Mouse (Mus musculus) heart, embryonic 13.5 days (tissue): ENCODE results near the gene Fam181a. TPM values are rescaled to one million over a fixed set of nuclear protein-coding genes. Genes with fewer than 3 reads are reported as not detected.

Experiments
- ATAC-seq: fragments of 200-750 bp; cut with Nextera tagmentation; 2 replicates; pipeline ENCODE4 v1.8.0; 2017; ENCODE audit warnings: moderate TSS enrichment; ENCODE audit not compliant: insufficient number of reproducible peaks, low FRiP score, low TSS enrichment; ENCODE audit errors: extremely low read depth
- H3K27ac ChIP-seq: fragments of 300-500 bp; sonication (generic); replicated peaks from 2 replicates; pipeline ENCODE4 v1.5.1; 2015; ENCODE audit warnings: moderate library complexity, mild to moderate bottlenecking, inconsistent platforms
- H3K27me3 ChIP-seq: fragments of 300-500 bp; sonication (generic); replicated peaks from 2 replicates; pipeline ENCODE4 v1.6.1; 2015; ENCODE audit warnings: mild to moderate bottlenecking, inconsistent platforms
- H3K36me3 ChIP-seq: fragments of 300-500 bp; sonication (generic); 2 replicates; pipeline ENCODE4 v1.6.1; 2015; ENCODE audit warnings: mild to moderate bottlenecking, inconsistent platforms
- H3K4me1 ChIP-seq: fragments of 300-500 bp; sonication (generic); 2 replicates; pipeline ENCODE4 v1.6.1; 2015; ENCODE audit warnings: inconsistent platforms
- H3K4me2 ChIP-seq: fragments of 300-500 bp; sonication (generic); 2 replicates; pipeline ENCODE4 v1.6.1; 2015; ENCODE audit warnings: inconsistent platforms, mild to moderate bottlenecking, moderate library complexity
- H3K4me3 ChIP-seq: fragments of 300-500 bp; sonication (generic); 2 replicates; pipeline ENCODE4 v1.5.1; 2015; ENCODE audit warnings: moderate library complexity, mild to moderate bottlenecking, inconsistent platforms
- H3K9ac ChIP-seq: fragments of 300-500 bp; sonication (generic); 2 replicates; pipeline ENCODE4 v1.6.1; 2015; ENCODE audit warnings: inconsistent platforms, mild to moderate bottlenecking, moderate library complexity
- H3K9me3 ChIP-seq: fragments of 300-500 bp; sonication (generic); 2 replicates; pipeline ENCODE4 v1.6.1; 2016; ENCODE audit warnings: inconsistent platforms
- WGBS: fragments of 180-500 bp; shearing (Covaris S2); methylation state at CpG from one replicate; pipeline ENCODE4 v1.1.7; 2015; ENCODE audit warnings: mixed read lengths; 5-methylcytosine and 5-hydroxymethylcytosine counted together
- polyA plus RNA-seq: library from polyadenylated mRNA; unstranded; fragments of >200 nt; fragmentation: Nextera tagmentation; extraction: Ambion mirVana; gene quantifications from 2 replicates; pipeline ENCODE4 v1.2.1, GENCODE M21; 2015

Fam181a gene
- polyA plus RNA-seq, 1 experiment from 2014 or later, result not detected

DNA sequence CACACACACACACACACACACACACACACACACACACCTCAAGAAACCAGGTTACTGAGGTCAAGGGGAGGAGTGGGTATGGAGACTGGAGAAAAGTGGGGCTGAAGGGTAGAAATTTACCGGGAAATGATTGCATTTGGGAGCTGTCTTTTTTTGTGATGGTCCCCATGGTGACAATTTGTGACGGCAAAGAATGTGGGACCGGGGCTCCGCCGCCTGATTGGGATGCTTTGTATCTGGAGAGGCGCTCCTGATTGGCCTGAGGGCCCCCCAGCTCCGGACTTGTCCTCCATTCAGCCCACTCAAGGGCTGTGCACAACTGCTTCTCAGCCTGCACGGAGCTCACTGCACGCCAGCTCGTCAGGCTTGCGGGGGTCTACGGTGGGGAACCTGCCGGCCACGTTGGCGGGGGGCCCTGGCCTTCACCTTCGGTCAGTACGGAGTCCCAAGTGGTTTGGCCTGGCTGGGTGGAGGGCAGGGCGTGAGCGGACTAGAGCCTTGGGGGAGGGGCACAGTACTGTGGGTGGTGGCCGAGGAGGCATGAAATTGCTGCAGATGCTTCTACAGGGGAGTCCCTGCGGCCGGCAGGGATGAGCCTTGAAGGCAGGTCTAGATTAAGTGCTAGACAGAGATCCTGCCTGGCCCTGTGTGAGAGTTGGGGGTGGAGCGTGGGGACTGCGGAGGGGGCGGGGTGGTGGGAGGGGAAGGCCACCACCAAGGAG is 4.0 kb downstream of the Fam181a start:
- Histone ChIP-seq H3K27ac (no peak overlapping the region), H3K4me2 (peak overlapping the region; percentile 66), H3K36me3 (peaks cover 11% of the 10 kb centered on the region; the same call in 1 of the 2 replicates), H3K9ac (peak overlapping the region; percentile 66), H3K27me3 (peaks cover 54% of the 10 kb centered on the region), H3K9me3 (no peaks in the 10 kb centered on the region), H3K4me3 (peak overlapping the region; percentile 37), H3K4me1 (peaks cover 13% of the 10 kb centered on the region)
- WGBS, result 3% methylated on average over 25 of the region's 25 CpGs
- no peak for ATAC-seq

DNA sequence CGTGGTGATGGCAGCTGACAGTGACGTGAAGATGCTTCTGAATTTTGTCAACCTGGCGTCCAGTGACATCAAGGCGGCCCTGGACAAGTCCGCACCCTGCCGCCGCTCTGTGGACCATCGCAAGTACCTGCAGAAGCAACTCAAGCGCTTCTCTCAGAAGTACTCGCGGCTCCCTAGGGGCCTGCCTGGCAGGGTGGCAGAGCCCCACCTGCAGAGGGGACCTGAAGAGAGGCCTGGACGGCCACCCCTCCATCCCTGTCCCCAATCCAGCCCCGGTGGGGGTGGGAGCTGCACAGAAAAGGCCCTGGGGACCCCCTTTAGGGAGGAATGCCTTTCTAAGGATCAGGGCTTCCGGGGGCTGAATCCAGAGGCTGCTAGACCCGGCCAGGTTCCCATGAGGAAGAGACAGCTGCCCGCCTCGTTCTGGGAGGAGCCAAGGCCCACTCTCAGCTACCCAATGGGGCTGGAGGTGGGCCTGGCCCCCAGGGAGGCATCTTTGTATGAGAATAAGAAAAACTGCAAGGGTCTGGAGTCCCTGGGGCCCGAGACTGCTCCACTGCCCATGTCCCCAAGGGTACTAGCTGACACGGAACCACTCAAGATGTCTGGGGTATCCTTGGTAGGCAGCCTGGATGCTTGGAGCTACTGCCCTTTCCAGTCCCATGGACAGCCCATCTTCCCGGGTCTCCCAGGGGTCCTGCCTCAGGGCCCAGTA is 5.2 kb downstream of the Fam181a start:
- H3K9me3 ChIP-seq, result no peaks in the 10 kb centered on the region
- WGBS, result 33% methylated on average over 20 of the region's 20 CpGs
- H3K4me3 ChIP-seq, result no peak overlapping the region
- peaks cover 54% of the 10 kb centered on the region for H3K27me3 ChIP-seq
- H3K4me1 ChIP-seq, result peaks cover 13% of the 10 kb centered on the region
- no peak for ATAC-seq
- no peak overlapping the region for H3K27ac ChIP-seq
- H3K9ac ChIP-seq, result no peak overlapping the region
- peaks cover 23% of the 10 kb centered on the region for H3K36me3 ChIP-seq
- no peak overlapping the region for H3K4me2 ChIP-seq

DNA sequence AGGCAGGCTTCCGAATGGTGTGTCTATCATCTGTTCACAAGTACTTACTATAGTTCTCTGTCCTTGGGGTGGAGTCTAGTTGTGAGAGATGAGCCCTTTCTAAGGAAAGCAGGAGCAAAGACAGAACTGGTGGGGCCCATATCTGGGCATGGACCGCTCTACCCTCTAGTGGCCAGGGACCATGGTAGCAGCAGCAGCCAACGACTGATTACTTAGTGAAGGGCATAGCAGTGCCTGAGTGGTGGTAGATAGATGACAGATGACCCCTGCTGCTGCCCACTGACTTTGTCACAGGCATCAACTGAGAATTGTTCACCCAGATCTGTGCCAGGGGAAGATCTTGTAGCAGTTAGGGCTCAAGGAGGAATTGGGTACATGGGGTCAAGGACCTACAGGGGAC is 12.0 kb downstream of the Fam181a start:
- H3K36me3 ChIP-seq, result peaks cover 90% of the 10 kb centered on the region
- no peak overlapping the region; the same call in 1 of the 2 replicates for H3K27ac ChIP-seq
- no peaks in the 10 kb centered on the region for H3K9me3 ChIP-seq
- H3K4me2 ChIP-seq, result no peak overlapping the region
- H3K27me3 ChIP-seq, result peaks cover 23% of the 10 kb centered on the region
- no peak overlapping the region for H3K4me3 ChIP-seq
- no peak for ATAC-seq
- peaks cover 26% of the 10 kb centered on the region for H3K4me1 ChIP-seq
- WGBS, result 37% methylated on average over 3 of the region's 3 CpGs
- no peak overlapping the region for H3K9ac ChIP-seq

DNA sequence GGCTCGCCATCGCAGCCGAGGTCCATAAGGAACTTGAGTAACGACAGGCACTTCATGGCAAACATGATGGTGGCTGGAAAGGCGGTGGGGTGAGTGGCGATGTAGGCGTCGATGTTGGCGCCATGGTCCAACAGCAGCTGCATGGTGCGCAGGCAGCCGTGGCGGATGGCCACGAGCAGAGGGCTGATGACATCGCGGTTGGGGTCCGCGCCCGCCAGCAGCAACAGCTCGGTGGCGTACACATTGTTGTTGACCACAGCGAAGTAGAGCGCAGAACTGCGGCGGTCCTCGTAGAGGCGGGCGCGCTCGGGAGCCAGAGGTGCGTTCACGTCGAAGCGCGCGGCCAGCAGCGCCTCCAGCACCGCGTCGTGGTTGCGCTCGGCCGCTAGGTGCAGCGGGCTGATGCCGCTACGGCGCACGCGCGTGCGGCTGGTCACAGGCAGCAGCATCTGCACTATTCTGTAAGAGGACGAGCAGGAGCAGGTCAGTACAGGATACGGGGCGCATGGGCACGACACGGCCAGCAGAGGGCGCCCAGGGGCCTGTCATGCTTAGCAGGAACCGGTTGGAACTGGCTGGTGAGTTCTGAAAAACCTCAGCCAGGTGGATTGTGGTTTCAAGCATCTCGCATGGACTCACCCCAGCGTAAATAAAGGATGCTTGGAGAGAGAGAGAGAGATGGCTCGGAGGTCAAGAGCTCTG is 14.5 kb downstream of the Fam181a start:
- Histone ChIP-seq H3K9ac (peak overlapping the region; percentile 30; the same call in 1 of the 2 replicates), H3K27ac (peak overlapping the region; percentile 5; the same call in 1 of the 2 replicates), H3K4me2 (peak overlapping the region; percentile 61), H3K27me3 (peaks cover 23% of the 10 kb centered on the region), H3K36me3 (peaks cover 98% of the 10 kb centered on the region), H3K9me3 (no peaks in the 10 kb centered on the region), H3K4me3 (peak overlapping the region; percentile 38), H3K4me1 (peaks cover 51% of the 10 kb centered on the region)
- 15% methylated on average over 60 of the region's 60 CpGs for WGBS
- ATAC-seq, result no peak; the same call in 1 of the 2 replicates

DNA sequence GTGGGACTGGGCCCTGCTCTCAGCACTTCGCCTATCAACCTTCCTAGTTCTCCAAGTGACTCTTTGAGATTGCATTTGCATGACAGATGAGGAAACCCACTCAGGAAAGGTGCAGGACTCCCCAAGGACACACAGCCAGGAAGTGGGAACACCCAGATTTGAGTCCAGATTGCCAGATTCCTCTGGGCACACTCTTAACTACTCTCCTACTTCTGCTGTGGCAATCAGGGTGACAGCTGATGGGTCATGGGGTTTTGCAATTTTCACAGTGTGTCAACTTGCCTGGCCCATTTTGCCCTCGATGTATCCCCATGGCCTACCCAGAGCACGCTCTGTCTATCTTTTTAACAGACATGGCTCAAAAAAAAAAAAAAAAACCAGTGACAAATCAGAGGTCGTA is 15.8 kb downstream of the Fam181a start:
- Histone ChIP-seq H3K27me3 (peaks cover 23% of the 10 kb centered on the region), H3K4me3 (no peak overlapping the region), H3K4me2 (no peak overlapping the region), H3K9ac (no peak overlapping the region; the same call in 1 of the 2 replicates), H3K4me1 (peaks cover 60% of the 10 kb centered on the region), H3K27ac (no peak overlapping the region), H3K36me3 (peaks cover 98% of the 10 kb centered on the region), H3K9me3 (no peaks in the 10 kb centered on the region)
- WGBS, result 68% methylated on average over 4 of the region's 4 CpGs
- ATAC-seq, result no peak

DNA sequence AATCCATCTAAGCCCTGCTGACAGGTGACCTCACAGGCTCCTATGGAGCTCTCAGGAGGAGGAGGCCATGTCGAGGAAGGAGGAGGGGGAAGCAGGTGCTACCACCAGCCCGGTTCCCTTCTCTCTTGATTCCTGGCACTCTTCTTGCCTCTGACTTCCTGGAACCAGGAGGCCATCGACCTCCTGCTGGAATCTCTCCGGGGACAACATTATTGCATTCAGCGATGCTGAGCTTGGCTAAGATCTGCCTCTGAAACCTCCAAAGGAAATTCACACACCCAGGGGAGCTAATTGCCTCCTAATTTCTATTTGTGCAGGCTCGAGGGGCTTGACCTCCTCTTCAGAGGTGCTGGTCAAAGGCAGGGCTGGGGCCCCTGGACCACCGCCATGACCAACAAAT is 16.3 kb downstream of the Fam181a start:
- Histone ChIP-seq H3K27ac (peak overlapping the region; percentile 17), H3K9me3 (no peaks in the 10 kb centered on the region), H3K36me3 (peaks cover 98% of the 10 kb centered on the region), H3K9ac (peak overlapping the region; percentile 50; the same call in 1 of the 2 replicates), H3K4me3 (no peak overlapping the region), H3K4me2 (no peak overlapping the region), H3K4me1 (peaks cover 65% of the 10 kb centered on the region), H3K27me3 (peaks cover 23% of the 10 kb centered on the region)
- ATAC-seq, result no peak
- WGBS, result 26% methylated on average over 7 of the region's 7 CpGs

DNA sequence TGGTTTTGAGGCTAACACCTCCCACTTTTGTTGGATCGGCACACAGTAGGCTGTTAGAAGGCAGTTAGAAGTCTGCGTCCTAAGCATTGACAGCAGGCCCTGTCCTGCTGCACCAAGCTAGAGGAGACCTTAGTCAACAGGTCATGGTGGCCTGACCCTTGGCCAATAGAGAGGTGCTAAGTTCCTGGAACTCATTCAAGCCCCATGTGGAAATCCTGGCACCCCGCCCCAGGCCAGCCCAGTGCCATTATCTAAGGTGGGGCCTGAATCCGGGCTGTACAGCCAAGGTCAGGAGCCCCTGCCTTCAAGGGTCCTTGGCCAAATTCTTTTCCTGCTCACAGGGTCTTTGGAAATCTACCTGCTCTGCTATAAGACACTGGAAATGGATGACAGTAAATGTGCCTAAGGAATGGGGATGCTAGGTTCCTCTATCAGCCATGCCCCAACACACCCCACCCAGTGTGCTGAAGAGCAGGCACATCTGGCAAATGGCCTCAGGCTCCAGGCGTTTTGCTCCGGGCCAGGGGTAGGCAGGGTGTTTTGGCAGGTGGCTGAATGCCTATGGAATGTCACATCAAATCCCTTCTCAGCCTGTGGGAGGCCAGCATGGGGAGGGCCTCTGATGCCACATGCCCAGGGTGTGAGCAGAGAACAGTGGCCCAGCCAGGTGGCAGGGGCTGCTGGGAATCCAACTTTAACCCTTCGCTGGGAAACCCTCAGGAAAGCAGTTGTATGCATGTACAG is 17.8 kb downstream of the Fam181a start:
- H3K4me2 ChIP-seq, result no peak overlapping the region
- H3K9ac ChIP-seq, result peak overlapping the region; percentile 68
- H3K27me3 ChIP-seq, result peaks cover 17% of the 10 kb centered on the region
- peak overlapping the region; percentile 61 for H3K27ac ChIP-seq
- H3K36me3 ChIP-seq, result peaks cover 98% of the 10 kb centered on the region
- no peaks in the 10 kb centered on the region for H3K9me3 ChIP-seq
- peaks cover 74% of the 10 kb centered on the region for H3K4me1 ChIP-seq
- H3K4me3 ChIP-seq, result no peak overlapping the region
- WGBS, result 43% methylated on average over 7 of the region's 7 CpGs
- ATAC-seq, result no peak

DNA sequence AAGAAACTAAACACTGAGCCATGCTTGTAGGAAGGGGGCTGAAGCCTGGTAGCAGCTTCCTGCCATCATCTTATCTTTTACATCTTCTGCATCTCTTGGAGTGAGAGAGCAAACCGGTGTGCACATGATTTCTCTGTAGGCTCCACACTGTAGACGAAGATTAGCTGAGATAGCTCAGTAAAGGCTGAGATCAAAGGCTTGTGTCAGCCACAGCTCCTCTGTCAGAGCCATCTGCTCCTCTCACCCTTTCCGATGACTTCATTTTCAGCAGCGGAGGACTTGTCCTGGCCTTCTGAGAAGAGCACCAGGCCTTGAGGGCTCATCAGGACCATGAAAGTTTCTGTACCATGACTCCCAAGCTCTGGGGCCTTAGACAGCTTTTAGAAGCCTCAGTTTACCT is 20.7 kb downstream of the Fam181a start:
- Histone ChIP-seq H3K4me1 (peaks cover 89% of the 10 kb centered on the region), H3K27me3 (no peaks in the 10 kb centered on the region), H3K27ac (0 out of 2 replicates have a peak overlapping the region, but pooled peaks have one; percentile 5), H3K9ac (peak overlapping the region; percentile 59; the same call in 1 of the 2 replicates), H3K4me2 (no peak overlapping the region), H3K36me3 (peaks cover 94% of the 10 kb centered on the region), H3K4me3 (no peak overlapping the region), H3K9me3 (no peaks in the 10 kb centered on the region)
- ATAC-seq, result no peak
- WGBS, result 30% methylated on average over 4 of the region's 4 CpGs

DNA sequence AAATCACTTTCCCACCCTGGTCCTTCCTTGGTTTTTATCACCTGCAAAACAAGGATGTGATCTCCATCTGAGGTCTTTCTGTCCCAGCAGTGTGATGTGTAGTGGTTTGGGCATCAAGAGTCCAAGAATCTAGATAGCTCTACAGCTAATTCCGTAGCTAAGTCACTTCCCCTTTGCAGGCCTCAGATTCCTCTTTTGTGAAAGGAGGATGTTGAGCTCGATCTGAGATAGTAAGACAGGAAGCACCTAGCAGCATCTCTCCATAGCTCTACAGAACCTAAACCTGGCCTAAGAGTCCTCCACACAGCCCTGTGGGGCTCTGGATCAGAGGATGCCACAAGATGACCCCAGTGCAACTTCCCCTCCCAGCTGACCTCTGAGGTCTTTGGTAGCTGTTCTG is 22.1 kb downstream of the Fam181a start:
- peaks cover 76% of the 10 kb centered on the region for H3K4me1 ChIP-seq
- no peak overlapping the region for H3K27ac ChIP-seq
- no peak overlapping the region for H3K9ac ChIP-seq
- H3K4me2 ChIP-seq, result no peak overlapping the region
- H3K27me3 ChIP-seq, result no peaks in the 10 kb centered on the region
- no peak overlapping the region for H3K4me3 ChIP-seq
- peaks cover 81% of the 10 kb centered on the region for H3K36me3 ChIP-seq
- 51% methylated on average over 2 of the region's 2 CpGs for WGBS
- ATAC-seq, result no peak
- no peaks in the 10 kb centered on the region for H3K9me3 ChIP-seq

DNA sequence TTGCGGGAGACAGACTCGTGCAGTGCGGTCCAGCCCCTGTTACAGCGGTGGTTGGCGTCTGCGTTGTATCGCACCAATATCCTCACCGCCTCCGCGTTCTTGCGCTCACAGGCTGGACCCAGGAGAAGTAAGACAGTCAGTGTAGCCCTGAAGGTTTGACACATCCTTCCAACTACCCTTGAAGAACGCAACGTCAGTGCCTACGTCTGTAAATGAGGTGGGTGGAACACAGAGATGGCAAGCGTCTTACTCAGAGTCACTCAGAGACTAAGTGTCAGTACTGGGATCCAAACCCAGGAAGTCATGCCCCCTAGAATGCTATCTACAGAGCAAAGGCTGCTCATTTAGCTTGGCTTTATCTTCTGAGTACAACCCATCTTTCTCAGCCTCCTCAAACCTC is 22.7 kb downstream of the Fam181a start:
- ATAC-seq, result no peak
- no peak overlapping the region for H3K4me2 ChIP-seq
- H3K4me1 ChIP-seq, result peaks cover 72% of the 10 kb centered on the region
- no peak overlapping the region for H3K4me3 ChIP-seq
- H3K36me3 ChIP-seq, result peaks cover 75% of the 10 kb centered on the region
- H3K9ac ChIP-seq, result 0 out of 2 replicates have a peak overlapping the region, but pooled peaks have one; percentile 90
- 90% methylated on average over 15 of the region's 15 CpGs for WGBS
- H3K9me3 ChIP-seq, result no peaks in the 10 kb centered on the region
- H3K27me3 ChIP-seq, result no peaks in the 10 kb centered on the region
- peak overlapping the region; percentile 20; the same call in 1 of the 2 replicates for H3K27ac ChIP-seq
